Mouse (Mus musculus): ENCODE measurements around the gene Ankrd55.

DNA sequence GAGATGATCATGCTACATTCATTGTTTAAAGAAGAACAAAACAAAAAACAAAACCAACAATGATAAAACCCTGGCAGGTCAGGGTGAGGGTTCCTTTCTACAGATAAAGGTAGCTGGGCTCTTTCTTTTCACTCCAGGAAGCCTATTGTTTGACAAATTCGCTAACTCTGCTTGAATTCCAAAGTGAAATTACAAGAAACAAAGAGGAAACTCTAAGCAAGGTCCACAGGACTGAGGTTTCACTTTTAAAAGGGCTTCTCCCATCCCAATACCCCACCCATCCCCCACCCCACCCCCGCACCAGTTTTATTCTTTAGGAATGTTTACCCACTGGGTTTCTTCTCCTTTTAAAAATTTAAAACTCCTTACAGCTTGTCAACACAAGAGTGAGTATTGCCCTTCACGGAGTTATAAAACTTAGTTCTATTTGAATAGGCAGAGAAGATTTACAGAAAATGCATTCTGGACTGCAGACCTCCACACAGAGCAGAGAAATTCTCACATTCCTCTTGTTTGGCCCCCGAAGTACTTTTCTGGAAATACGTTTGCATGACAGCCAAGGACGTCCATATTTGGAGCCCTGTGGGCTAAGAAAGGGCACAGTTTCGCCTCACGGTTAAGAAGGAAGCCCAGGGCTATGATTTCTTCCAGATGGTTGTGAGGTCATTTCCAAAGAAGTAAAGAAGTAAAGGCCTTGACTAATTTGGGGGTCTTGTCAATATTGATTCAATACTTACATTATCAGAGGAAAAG lies 128.3 kb downstream of the Ankrd55 start:
- TF ChIP-seq CTCF (IDR thresholded peaks at IDR 0.05; ENCODE audit: low read depth, low read length), result no peak
- TF ChIP-seq EP300 (IDR thresholded peaks at IDR 0.05; ENCODE audit: insufficient read depth, low read depth, low read length), result no peak
- no peak for TF ChIP-seq POLR2A (IDR thresholded peaks at IDR 0.05; ENCODE audit: insufficient read depth, low read length)
